Mouse (Mus musculus) forebrain, embryonic 15.5 days (tissue): ENCODE results near the gene Fry. TPM values are rescaled to one million over a fixed set of nuclear protein-coding genes. Genes with fewer than 3 reads are reported as not detected.

Source experiments
- ATAC-seq: fragments of 200-750 bp; cut with Nextera tagmentation; replicated peaks from 2 replicates; pipeline ENCODE4 v1.8.0; 2017; ENCODE audit warnings: mild to moderate bottlenecking, moderate TSS enrichment, moderate library complexity
- H3K27ac ChIP-seq: fragments of 300-500 bp; sonication (generic); replicated peaks from 2 replicates; pipeline ENCODE4 v1.5.1; 2015; ENCODE audit warnings: mild to moderate bottlenecking, inconsistent platforms
- H3K27me3 ChIP-seq: fragments of 300-500 bp; sonication (generic); 2 replicates; pipeline ENCODE4 v1.6.1; 2015; ENCODE audit warnings: inconsistent platforms
- H3K36me3 ChIP-seq: fragments of 300-500 bp; sonication (generic); 2 replicates; pipeline ENCODE4 v1.6.1; 2015; ENCODE audit warnings: mild to moderate bottlenecking, inconsistent platforms
- H3K4me1 ChIP-seq: fragments of 300-500 bp; sonication (generic); 2 replicates; pipeline ENCODE4 v1.6.1; 2015; ENCODE audit warnings: inconsistent platforms
- H3K4me2 ChIP-seq: fragments of 300-500 bp; sonication (generic); replicated peaks from 2 replicates; pipeline ENCODE4 v1.6.1; 2015; ENCODE audit warnings: mild to moderate bottlenecking, inconsistent platforms
- H3K4me3 ChIP-seq: fragments of 300-500 bp; sonication (generic); 2 replicates; pipeline ENCODE4 v1.5.1; 2015; ENCODE audit warnings: mild to moderate bottlenecking, inconsistent platforms
- H3K9ac ChIP-seq: fragments of 300-500 bp; sonication (generic); replicated peaks from 2 replicates; pipeline ENCODE4 v1.6.1; 2015; ENCODE audit warnings: mild to moderate bottlenecking, inconsistent platforms
- H3K9me3 ChIP-seq: fragments of 300-500 bp; sonication (generic); 2 replicates; pipeline ENCODE4 v1.6.1; 2016; ENCODE audit warnings: inconsistent platforms
- WGBS: fragments of 180-500 bp; shearing (Covaris S2); methylation state at CpG from one replicate; pipeline ENCODE4 v1.1.7; 2015; ENCODE audit warnings: mixed read lengths; 5-methylcytosine and 5-hydroxymethylcytosine counted together
- polyA plus RNA-seq: library from polyadenylated mRNA; unstranded; fragments of >200 nt; fragmentation: Nextera tagmentation; extraction: Ambion mirVana; gene quantifications from 2 replicates; pipeline ENCODE4 v1.2.1, GENCODE M21; 2015

The Fry gene
- polyA plus RNA-seq, 1 experiment from 2014 or later, result 36.3 TPM

DNA sequence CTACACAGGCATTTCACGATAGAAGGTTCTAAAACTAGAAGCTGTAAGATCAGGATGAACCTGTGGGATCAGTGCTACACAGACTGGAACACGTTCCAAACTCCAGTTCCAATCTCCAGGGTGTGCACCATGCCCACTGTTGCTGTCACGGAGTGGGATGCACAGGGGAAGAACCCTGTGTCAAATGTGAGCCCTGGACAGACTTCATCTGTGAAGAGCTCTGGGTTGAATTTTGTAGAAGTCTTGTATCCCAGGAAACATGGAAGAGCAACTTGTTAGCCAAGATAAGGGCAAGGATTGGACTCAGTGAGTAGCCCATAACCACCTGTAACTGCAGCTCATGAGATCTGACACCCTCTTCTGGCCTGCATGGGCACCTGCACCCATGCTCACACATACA lies 246.2 kb downstream of the Fry start:
- H3K36me3 ChIP-seq, result peaks cover 32% of the 10 kb centered on the region
- H3K27me3 ChIP-seq, result no peaks in the 10 kb centered on the region
- no peaks in the 10 kb centered on the region for H3K9me3 ChIP-seq
- H3K27ac ChIP-seq, result no peak overlapping the region
- no peak overlapping the region for H3K4me2 ChIP-seq
- 85% methylated on average over 3 of the region's 3 CpGs for WGBS
- H3K9ac ChIP-seq, result no peak overlapping the region
- ATAC-seq, result no peak
- H3K4me1 ChIP-seq, result no peaks in the 10 kb centered on the region
- no peak overlapping the region for H3K4me3 ChIP-seq

- Histone ChIP-seq H3K27me3 (no peaks in the 10 kb centered on the region), H3K36me3 (peaks cover 20% of the 10 kb centered on the region; the same call in 1 of the 2 replicates), H3K4me1 (no peaks in the 10 kb centered on the region), H3K9ac (no peak overlapping the region), H3K4me2 (no peak overlapping the region), H3K9me3 (no peaks in the 10 kb centered on the region), H3K4me3 (no peak overlapping the region), H3K27ac (no peak overlapping the region)
- no peak for ATAC-seq
- 87% methylated on average over 4 of the region's 4 CpGs for WGBS
These were observed 248.6 kb downstream of the Fry start for GRCm38 (mm10) chr5:150367027-150367426.

DNA sequence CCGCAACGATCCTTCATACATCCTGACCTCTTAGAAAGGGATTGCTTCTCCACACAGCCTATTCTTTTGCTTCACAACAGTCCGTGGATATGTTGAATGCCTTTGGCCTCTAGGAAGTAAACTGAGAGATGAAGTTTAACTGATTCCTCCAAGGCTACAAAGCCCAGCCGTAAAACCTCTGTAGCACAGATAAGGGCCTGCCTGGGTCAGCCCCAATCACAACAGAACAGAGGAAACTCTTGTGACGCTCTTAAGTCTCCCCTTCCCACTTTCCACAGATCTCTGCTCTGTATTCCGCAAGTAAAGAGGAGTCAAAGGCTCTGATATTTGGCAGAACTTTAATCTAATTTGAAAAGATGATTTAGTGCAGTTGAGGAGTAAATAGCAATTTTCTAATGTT lies 251.8 kb downstream of the Fry start:
- Histone ChIP-seq H3K36me3 (peaks cover 23% of the 10 kb centered on the region; the same call in 1 of the 2 replicates), H3K27me3 (no peaks in the 10 kb centered on the region), H3K9ac (no peak overlapping the region), H3K9me3 (no peaks in the 10 kb centered on the region), H3K4me1 (no peaks in the 10 kb centered on the region), H3K27ac (no peak overlapping the region), H3K4me3 (no peak overlapping the region), H3K4me2 (no peak overlapping the region)
- 53% methylated on average over 6 of the region's 6 CpGs for WGBS
- no peak for ATAC-seq

GRCm38 (mm10) chr5:150370895-150371294 lies 252.4 kb downstream of the Fry start:
- Histone ChIP-seq H3K27ac (no peak overlapping the region), H3K4me2 (no peak overlapping the region), H3K27me3 (no peaks in the 10 kb centered on the region), H3K9ac (no peak overlapping the region), H3K4me1 (no peaks in the 10 kb centered on the region), H3K36me3 (peaks cover 23% of the 10 kb centered on the region; the same call in 1 of the 2 replicates), H3K9me3 (no peaks in the 10 kb centered on the region), H3K4me3 (no peak overlapping the region)
- no peak for ATAC-seq

DNA sequence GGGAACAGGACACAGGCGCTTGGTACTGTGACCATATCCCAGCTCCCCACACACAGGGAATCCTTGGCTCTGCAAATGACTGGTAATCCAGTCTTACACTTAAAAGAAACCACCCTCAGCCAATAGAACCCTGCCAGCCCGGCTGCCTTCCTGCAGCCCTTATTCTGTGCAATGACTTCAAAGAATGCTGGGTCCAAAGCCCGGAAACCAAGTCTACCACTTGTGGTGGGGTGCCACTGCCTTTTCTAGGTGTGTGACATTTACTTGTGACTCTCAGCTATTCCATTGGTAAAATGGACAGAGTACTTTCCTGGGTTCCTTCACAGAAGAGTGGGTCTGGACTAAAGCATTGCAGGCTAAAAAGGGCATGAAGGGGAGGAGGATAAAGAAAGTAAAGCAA lies 254.5 kb downstream of the Fry start:
- no peak overlapping the region for H3K27ac ChIP-seq
- no peaks in the 10 kb centered on the region for H3K27me3 ChIP-seq
- H3K4me3 ChIP-seq, result no peak overlapping the region
- H3K9ac ChIP-seq, result no peak overlapping the region
- 55% methylated on average over 3 of the region's 3 CpGs for WGBS
- H3K4me1 ChIP-seq, result no peaks in the 10 kb centered on the region
- no peaks in the 10 kb centered on the region for H3K9me3 ChIP-seq
- no peak overlapping the region for H3K4me2 ChIP-seq
- ATAC-seq, result no peak
- H3K36me3 ChIP-seq, result peaks cover 12% of the 10 kb centered on the region; the same call in 1 of the 2 replicates

DNA sequence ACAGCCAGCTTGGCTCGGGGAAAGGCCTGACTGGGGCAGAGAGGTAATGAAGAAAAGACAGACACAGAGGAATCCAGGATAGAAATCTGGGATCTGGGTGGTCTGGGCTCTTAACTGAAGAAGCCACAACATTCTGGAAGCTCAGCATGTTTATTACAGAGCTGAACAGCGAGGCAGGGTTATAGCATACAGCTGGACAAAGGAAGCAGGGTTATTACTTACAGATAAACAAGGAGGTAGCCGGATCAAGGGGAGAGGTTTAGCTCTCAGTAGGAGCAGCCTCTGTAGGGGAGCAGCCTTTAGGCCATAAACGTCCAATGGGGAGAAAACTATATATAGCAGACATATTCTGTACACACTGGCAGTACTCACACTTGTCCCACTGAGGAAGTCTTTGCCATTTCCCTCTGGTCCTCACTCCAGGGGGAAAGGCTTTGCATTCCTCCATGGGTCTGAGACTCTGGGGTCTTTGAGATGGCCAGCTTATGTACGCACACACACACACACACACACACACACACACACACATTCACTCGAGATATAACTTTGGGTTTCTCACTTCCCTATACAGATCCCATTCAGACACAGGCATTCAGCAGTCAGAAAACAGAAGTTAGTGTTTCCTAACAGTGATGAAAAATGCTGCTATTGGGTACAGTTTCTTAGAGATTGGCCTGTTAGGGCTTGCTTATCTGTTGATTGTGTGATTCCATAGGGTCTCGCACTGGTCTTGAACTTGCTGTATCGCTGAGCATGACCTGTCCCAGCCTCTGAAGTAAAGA lies 256.5 kb downstream of the Fry start:
- ATAC-seq, result no peak
- Histone ChIP-seq H3K9ac (no peak overlapping the region), H3K36me3 (peaks cover 12% of the 10 kb centered on the region), H3K27me3 (no peaks in the 10 kb centered on the region), H3K27ac (no peak overlapping the region), H3K4me2 (no peak overlapping the region), H3K9me3 (no peaks in the 10 kb centered on the region), H3K4me3 (no peak overlapping the region), H3K4me1 (no peaks in the 10 kb centered on the region)
- 88% methylated on average over 8 of the region's 8 CpGs for WGBS

DNA sequence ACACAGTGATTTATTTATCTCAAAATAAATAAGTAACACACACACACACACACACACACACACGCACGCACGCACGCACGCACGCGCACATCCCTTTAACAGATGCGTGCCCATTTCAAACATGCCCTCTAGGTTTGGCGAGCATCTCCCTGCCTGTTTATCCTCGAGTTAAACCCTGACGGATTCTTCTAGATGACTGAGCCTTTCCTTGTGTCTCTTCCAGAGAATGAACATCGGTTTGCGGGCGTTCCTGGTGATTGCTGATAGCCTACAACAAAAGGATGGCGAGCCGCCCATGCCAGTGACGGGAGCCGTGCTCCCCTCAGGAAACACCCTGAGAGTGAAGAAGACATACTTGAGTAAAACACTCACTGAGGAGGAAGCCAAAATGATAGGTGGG lies 260.1 kb downstream of the Fry start:
- Histone ChIP-seq H3K9ac (no peak overlapping the region), H3K27me3 (no peaks in the 10 kb centered on the region), H3K9me3 (no peaks in the 10 kb centered on the region), H3K36me3 (peaks cover 40% of the 10 kb centered on the region), H3K4me2 (no peak overlapping the region), H3K4me1 (no peaks in the 10 kb centered on the region), H3K4me3 (no peak overlapping the region), H3K27ac (no peak overlapping the region)
- no peak for ATAC-seq
- WGBS, result 84% methylated on average over 18 of the region's 18 CpGs

DNA sequence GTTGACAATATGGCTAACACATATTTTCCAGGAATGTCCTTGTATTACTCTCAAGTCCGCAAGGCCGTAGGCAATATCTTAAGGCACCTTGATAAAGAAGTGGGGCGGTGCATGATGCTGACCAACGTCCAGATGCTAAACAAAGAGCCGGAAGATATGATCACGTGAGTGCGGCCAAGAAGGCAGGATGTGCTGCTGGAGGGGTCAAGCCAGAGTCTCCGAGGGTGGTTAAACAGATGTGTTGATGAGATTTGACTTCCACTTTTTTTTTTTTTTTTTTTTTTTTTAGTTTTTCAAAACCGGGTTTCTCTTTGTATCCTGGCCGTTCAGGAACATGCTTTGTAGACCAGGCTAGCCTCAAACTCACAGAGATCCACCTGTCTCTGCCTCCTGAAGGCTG lies 262.3 kb downstream of the Fry start:
- Histone ChIP-seq H3K4me1 (no peaks in the 10 kb centered on the region), H3K9ac (no peak overlapping the region), H3K4me3 (no peak overlapping the region), H3K27ac (no peak overlapping the region), H3K4me2 (no peak overlapping the region), H3K9me3 (no peaks in the 10 kb centered on the region), H3K27me3 (no peaks in the 10 kb centered on the region), H3K36me3 (peaks cover 51% of the 10 kb centered on the region)
- 96% methylated on average over 10 of the region's 10 CpGs for WGBS
- no peak for ATAC-seq

DNA sequence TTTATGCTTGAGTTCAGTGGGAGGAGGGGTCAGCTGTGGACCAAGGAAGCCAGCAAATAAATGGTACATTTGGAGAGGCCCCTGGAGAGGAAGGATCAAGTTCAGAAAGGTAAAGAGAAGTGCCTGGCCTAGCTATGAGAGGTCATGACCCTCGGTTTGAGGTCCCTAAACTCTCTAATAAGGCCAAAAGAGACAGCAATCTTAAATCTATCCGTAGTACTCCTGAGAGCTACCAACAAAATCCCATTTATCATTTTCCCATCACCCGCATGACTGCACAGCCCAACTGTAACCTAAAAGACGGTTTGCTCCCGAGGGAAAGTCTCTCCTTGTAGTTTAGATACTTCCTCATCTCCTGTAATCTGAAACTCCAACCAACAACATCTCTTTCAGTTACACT lies 264.0 kb downstream of the Fry start:
- no peak overlapping the region for H3K27ac ChIP-seq
- H3K4me3 ChIP-seq, result no peak overlapping the region
- no peak overlapping the region for H3K4me2 ChIP-seq
- H3K4me1 ChIP-seq, result no peaks in the 10 kb centered on the region
- H3K36me3 ChIP-seq, result peaks cover 65% of the 10 kb centered on the region
- no peaks in the 10 kb centered on the region for H3K27me3 ChIP-seq
- no peak for ATAC-seq
- H3K9ac ChIP-seq, result no peak overlapping the region
- H3K9me3 ChIP-seq, result no peaks in the 10 kb centered on the region
- 80% methylated on average over 5 of the region's 5 CpGs for WGBS

- no peaks in the 10 kb centered on the region for H3K27me3 ChIP-seq
- peaks cover 75% of the 10 kb centered on the region for H3K36me3 ChIP-seq
- H3K4me2 ChIP-seq, result no peak overlapping the region
- WGBS, result 71% methylated on average over 17 of the region's 17 CpGs
- H3K9ac ChIP-seq, result no peak overlapping the region
- no peak overlapping the region for H3K27ac ChIP-seq
- H3K9me3 ChIP-seq, result no peaks in the 10 kb centered on the region
- no peak for ATAC-seq
- H3K4me3 ChIP-seq, result no peak overlapping the region
- H3K4me1 ChIP-seq, result no peaks in the 10 kb centered on the region
These were observed 266.1 kb downstream of the Fry start for GRCm38 (mm10) chr5:150384272-150385215.

DNA sequence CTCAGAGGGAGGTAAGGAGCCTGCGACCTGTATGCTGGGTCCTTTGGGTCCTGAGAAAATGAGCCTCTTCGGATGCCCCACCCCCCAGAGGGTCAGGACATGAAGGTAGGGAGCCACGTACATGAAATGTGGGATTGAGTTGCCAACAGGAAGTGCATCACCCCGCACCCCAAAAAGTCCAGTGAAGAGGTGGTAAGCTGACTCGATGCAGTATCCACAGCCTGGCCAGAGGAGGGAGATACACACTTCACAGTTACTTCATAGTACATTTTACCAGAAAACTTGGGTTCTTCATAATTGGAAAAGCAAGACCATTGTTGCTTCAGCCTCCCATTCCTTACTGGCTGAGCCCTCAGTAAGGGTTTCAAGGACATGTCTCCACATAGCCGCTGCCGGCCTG lies 266.8 kb downstream of the Fry start:
- Histone ChIP-seq H3K9me3 (no peaks in the 10 kb centered on the region), H3K4me2 (no peak overlapping the region), H3K9ac (no peak overlapping the region), H3K4me3 (no peak overlapping the region), H3K27me3 (no peaks in the 10 kb centered on the region), H3K36me3 (peaks cover 74% of the 10 kb centered on the region), H3K4me1 (no peaks in the 10 kb centered on the region), H3K27ac (no peak overlapping the region)
- ATAC-seq, result no peak
- 84% methylated on average over 7 of the region's 7 CpGs for WGBS

- Histone ChIP-seq H3K36me3 (peaks cover 65% of the 10 kb centered on the region), H3K27ac (no peak overlapping the region), H3K4me1 (no peaks in the 10 kb centered on the region), H3K4me3 (no peak overlapping the region), H3K9ac (no peak overlapping the region), H3K27me3 (no peaks in the 10 kb centered on the region), H3K9me3 (no peaks in the 10 kb centered on the region), H3K4me2 (no peak overlapping the region)
- no peak for ATAC-seq
- 80% methylated on average over 12 of the region's 12 CpGs for WGBS
These were observed 270.2 kb downstream of the Fry start for GRCm38 (mm10) chr5:150388623-150389022.
